Mouse (Mus musculus): ENCODE measurements around the gene Tmed5. TPM values are rescaled to one million over a fixed set of nuclear protein-coding genes. Genes with fewer than 3 reads are reported as not detected.

Gene Tmed5
- polyA plus RNA-seq, 2 experiments: 24.9 to 35.1 TPM

DNA sequence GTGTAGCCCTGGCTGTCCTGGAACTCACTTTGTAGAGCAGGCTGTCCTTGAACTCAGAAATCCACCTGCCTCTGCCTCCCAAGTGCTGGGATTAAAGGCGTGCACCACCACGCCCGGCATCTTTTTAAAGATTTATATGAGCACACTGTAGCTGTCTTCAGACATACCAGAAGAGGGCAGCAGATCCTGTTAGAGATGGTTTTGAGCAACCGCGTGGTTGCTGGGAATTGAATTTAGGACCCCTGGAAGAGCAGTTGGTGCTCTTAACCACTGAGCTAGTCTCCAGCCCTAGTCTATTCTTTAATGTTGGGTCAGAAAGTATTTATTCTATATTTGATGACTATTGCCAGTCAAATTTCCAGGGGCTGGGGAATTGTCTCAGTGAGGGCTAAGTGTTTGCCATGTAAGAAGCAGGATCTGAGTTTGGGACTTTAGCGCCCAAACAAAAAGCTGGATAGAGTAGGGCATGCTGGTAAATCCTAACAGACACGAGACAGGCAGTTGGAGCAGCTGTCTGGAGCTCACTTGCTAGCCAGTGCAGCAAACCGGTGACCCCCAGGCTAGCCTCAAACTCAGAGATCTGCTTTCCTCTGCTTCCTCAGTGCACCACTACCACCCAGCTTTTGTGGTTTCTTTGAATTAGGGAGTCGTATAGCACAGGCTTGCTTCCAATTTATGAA is 12.1 kb downstream of the Tmed5 start:
- no peaks in the 10 kb centered on the region for H3K4me1 ChIP-seq (ENCODE audit: control insufficient read depth, insufficient read depth, low read length)
- no peak overlapping the region for H3K4me2 ChIP-seq (replicated peaks; ENCODE audit: low read depth, low read length, severe bottlenecking)
- ATAC-seq (ENCODE audit: low FRiP score, low read depth) (no peak), DNase-seq (ENCODE audit: low spot score) (no peak)
- H3K9ac ChIP-seq (ENCODE audit: low read depth, low read length, severe bottlenecking): no peak overlapping the region
- 0 out of 2 replicates have a peak, but pooled peaks cover 8% of the 10 kb centered on the region for H3K36me3 ChIP-seq (ENCODE audit: control insufficient read depth, insufficient read depth, low read length)
- H3K9me3 ChIP-seq (ENCODE audit: control insufficient read depth, low read length): no peaks in the 10 kb centered on the region
- WGBS: 79% methylated on average over 9 of the region's 9 CpGs
- no peak overlapping the region for H3K27ac ChIP-seq (replicated peaks; ENCODE audit: low read depth, low read length)
- no peaks in the 10 kb centered on the region for H3K27me3 ChIP-seq (ENCODE audit: control insufficient read depth, insufficient read depth, low read length)
- H3K4me3 ChIP-seq (replicated peaks; ENCODE audit: low read length): no peak overlapping the region
- TF ChIP-seq POLR2A (IDR thresholded peaks at IDR 0.05; ENCODE audit: borderline replicate concordance, extremely low read depth, insufficient read depth, insufficient read length): no peak

DNA sequence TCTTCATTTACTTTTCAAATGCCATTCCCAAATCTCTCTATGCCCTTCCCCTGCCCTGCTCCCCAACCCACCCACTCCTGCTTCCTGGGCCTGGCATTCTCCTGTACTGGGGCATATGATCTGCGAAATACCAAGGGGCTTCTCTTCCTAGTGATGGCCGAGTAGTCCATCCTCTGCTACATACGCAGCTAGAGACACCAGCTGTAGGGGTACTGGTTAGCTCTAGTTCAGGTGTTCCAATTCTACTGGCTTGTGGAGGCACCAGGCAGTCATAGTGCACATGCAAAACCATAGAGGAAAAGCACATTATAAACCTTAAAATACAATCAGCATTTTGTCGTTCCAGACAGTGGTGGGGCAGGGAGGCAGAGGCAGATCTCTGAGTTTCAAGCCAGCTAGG is 14.7 kb downstream of the Tmed5 start:
- DNase-seq (ENCODE audit: low spot score) (no peak), ATAC-seq (ENCODE audit: low FRiP score, low read depth) (no peak)
- H3K27ac ChIP-seq (replicated peaks; ENCODE audit: low read depth, low read length): no peak overlapping the region
- 89% methylated on average over 4 of the region's 4 CpGs for WGBS
- no peak for TF ChIP-seq POLR2A (IDR thresholded peaks at IDR 0.05; ENCODE audit: borderline replicate concordance, extremely low read depth, insufficient read depth, insufficient read length)
- H3K27me3 ChIP-seq (ENCODE audit: control insufficient read depth, insufficient read depth, low read length): no peaks in the 10 kb centered on the region
- H3K36me3 ChIP-seq (ENCODE audit: control insufficient read depth, insufficient read depth, low read length): 0 out of 2 replicates have a peak, but pooled peaks cover 4% of the 10 kb centered on the region
- H3K9ac ChIP-seq (ENCODE audit: low read depth, low read length, severe bottlenecking): no peak overlapping the region
- no peak overlapping the region for H3K4me2 ChIP-seq (replicated peaks; ENCODE audit: low read depth, low read length, severe bottlenecking)
- no peaks in the 10 kb centered on the region for H3K4me1 ChIP-seq (ENCODE audit: control insufficient read depth, insufficient read depth, low read length)
- no peaks in the 10 kb centered on the region for H3K9me3 ChIP-seq (ENCODE audit: control insufficient read depth, low read length)
- H3K4me3 ChIP-seq (replicated peaks; ENCODE audit: low read length): no peak overlapping the region

- H3K9me3 ChIP-seq (ENCODE audit: control insufficient read depth, low read length): no peaks in the 10 kb centered on the region
- no peaks in the 10 kb centered on the region for H3K4me1 ChIP-seq (ENCODE audit: control insufficient read depth, insufficient read depth, low read length)
- ATAC-seq (ENCODE audit: low FRiP score, low read depth) (no peak), DNase-seq (ENCODE audit: low spot score) (no peak)
- TF ChIP-seq POLR2A (IDR thresholded peaks at IDR 0.05; ENCODE audit: borderline replicate concordance, extremely low read depth, insufficient read depth, insufficient read length): no peak
- no peaks in the 10 kb centered on the region for H3K27me3 ChIP-seq (ENCODE audit: control insufficient read depth, insufficient read depth, low read length)
- no peak overlapping the region for H3K27ac ChIP-seq (replicated peaks; ENCODE audit: low read depth, low read length)
- no peak overlapping the region for H3K4me2 ChIP-seq (replicated peaks; ENCODE audit: low read depth, low read length, severe bottlenecking)
- 90% methylated on average over 7 of the region's 7 CpGs for WGBS
- no peak overlapping the region for H3K9ac ChIP-seq (ENCODE audit: low read depth, low read length, severe bottlenecking)
- H3K36me3 ChIP-seq (ENCODE audit: control insufficient read depth, insufficient read depth, low read length): peaks cover 43% of the 10 kb centered on the region
- no peak overlapping the region for H3K4me3 ChIP-seq (replicated peaks; ENCODE audit: low read length)
Measured at GRCm38 (mm10) chr5:108109346-108109745, 23.1 kb downstream of the Tmed5 start.

DNA sequence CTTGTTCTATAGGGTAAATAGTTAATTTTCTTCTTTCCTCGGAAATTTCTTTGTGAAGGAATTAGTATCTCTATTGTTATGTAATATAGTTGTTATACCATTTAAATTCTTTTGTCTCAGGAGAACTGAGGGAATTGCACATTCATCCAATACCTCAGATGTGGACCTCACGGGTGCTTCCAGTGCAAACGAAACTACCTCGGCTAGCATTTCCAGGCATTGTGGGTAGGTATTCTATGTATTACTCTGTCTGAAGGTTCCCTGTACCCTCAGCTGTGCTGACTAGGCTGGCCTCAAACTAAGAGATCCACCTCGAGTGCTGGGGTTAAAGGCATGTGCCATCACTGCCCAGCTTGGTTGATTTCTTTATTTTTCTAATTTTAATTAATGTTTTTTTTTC is 28.1 kb downstream of the Tmed5 start:
- no peak for ATAC-seq (ENCODE audit: low FRiP score, low read depth)
- WGBS: 83% methylated on average over 5 of the region's 5 CpGs

GRCm38 (mm10) chr5:108100196-108100595 is 32.2 kb downstream of the Tmed5 start:
- Histone ChIP-seq H3K36me3 (ENCODE audit: control insufficient read depth, insufficient read depth, low read length) (peaks cover 64% of the 10 kb centered on the region), H3K4me2 (replicated peaks; ENCODE audit: low read depth, low read length, severe bottlenecking) (no peak overlapping the region), H3K27me3 (ENCODE audit: control insufficient read depth, insufficient read depth, low read length) (no peaks in the 10 kb centered on the region), H3K9me3 (ENCODE audit: control insufficient read depth, low read length) (no peaks in the 10 kb centered on the region), H3K4me1 (ENCODE audit: control insufficient read depth, insufficient read depth, low read length) (no peaks in the 10 kb centered on the region), H3K9ac (ENCODE audit: low read depth, low read length, severe bottlenecking) (no peak overlapping the region), H3K27ac (replicated peaks; ENCODE audit: low read depth, low read length) (no peak overlapping the region), H3K4me3 (replicated peaks; ENCODE audit: low read length) (no peak overlapping the region)
- DNase-seq (ENCODE audit: low spot score): no peak
- no peak for TF ChIP-seq POLR2A (IDR thresholded peaks at IDR 0.05; ENCODE audit: borderline replicate concordance, extremely low read depth, insufficient read depth, insufficient read length)
- ATAC-seq (ENCODE audit: low FRiP score, low read depth): no peak

More for the DNA sequence above, 28.1 kb downstream of the Tmed5 start:
- H3K27me3 ChIP-seq (ENCODE audit: control insufficient read depth, insufficient read depth, low read length): no peaks in the 10 kb centered on the region
- H3K4me1 ChIP-seq (ENCODE audit: control insufficient read depth, insufficient read depth, low read length): no peaks in the 10 kb centered on the region
- no peak overlapping the region for H3K4me3 ChIP-seq (replicated peaks; ENCODE audit: low read length)
- no peak overlapping the region for H3K27ac ChIP-seq (replicated peaks; ENCODE audit: low read depth, low read length)
- H3K9ac ChIP-seq (ENCODE audit: low read depth, low read length, severe bottlenecking): no peak overlapping the region
- no peak for DNase-seq (ENCODE audit: low spot score)
- H3K9me3 ChIP-seq (ENCODE audit: control insufficient read depth, low read length): no peaks in the 10 kb centered on the region
- H3K4me2 ChIP-seq (replicated peaks; ENCODE audit: low read depth, low read length, severe bottlenecking): no peak overlapping the region
- no peak for TF ChIP-seq POLR2A (IDR thresholded peaks at IDR 0.05; ENCODE audit: borderline replicate concordance, extremely low read depth, insufficient read depth, insufficient read length)
- H3K36me3 ChIP-seq (ENCODE audit: control insufficient read depth, insufficient read depth, low read length): peaks cover 69% of the 10 kb centered on the region

Data from limb, embryonic 14.5 days (tissue).